Mouse (Mus musculus) midbrain, embryonic 11.5 days (tissue): ENCODE measurements at regions not wholly inside any gene's neighbourhood (a gene's known extent, or its start where the extent isn't known, plus 50 kb on each side); places are given as distances from the start of the nearest gene placed in this dataset.

Experiments used
- ATAC-seq: fragments of 200-750 bp; cut with Nextera tagmentation; 2 replicates; pipeline ENCODE4 v1.8.0; 2017; ENCODE audit warnings: moderate TSS enrichment, moderate library complexity; ENCODE audit not compliant: low FRiP score
- DNase-seq: peaks from one replicate; pipeline ENCODE4 v3.0.0; 2015; ENCODE audit warnings: low spot score; ENCODE audit errors: missing footprints
- H3K27ac ChIP-seq: fragments of 300-500 bp; sonication (generic); 2 replicates; pipeline ENCODE4 v1.5.1; 2014; ENCODE audit warnings: low read depth, low read length
- H3K27me3 ChIP-seq: fragments of 300-500 bp; sonication (generic); 2 replicates; pipeline ENCODE4 v1.6.1; 2014; ENCODE audit warnings: mild to moderate bottlenecking, low read length, moderate library complexity, mixed read lengths; ENCODE audit not compliant: control insufficient read depth, insufficient read depth
- H3K36me3 ChIP-seq: fragments of 300-500 bp; sonication (generic); 2 replicates; pipeline ENCODE4 v1.6.1; 2014; ENCODE audit warnings: mild to moderate bottlenecking, low read length, moderate library complexity, mixed read lengths; ENCODE audit not compliant: control insufficient read depth, insufficient read depth
- H3K4me1 ChIP-seq: fragments of 300-500 bp; sonication (generic); 2 replicates; pipeline ENCODE4 v1.6.1; 2014; ENCODE audit warnings: low read length; ENCODE audit not compliant: control insufficient read depth, insufficient read depth
- H3K4me2 ChIP-seq: fragments of 300-500 bp; sonication (generic); 2 replicates; pipeline ENCODE4 v1.6.1; 2014; ENCODE audit warnings: mild to moderate bottlenecking, moderate library complexity
- H3K4me3 ChIP-seq: fragments of 300-500 bp; sonication (generic); 2 replicates; pipeline ENCODE4 v1.5.1; 2014; ENCODE audit warnings: low read depth, low read length
- H3K9ac ChIP-seq: fragments of 300-500 bp; sonication (generic); 2 replicates; pipeline ENCODE4 v1.6.1; 2014; ENCODE audit warnings: low read length
- H3K9me3 ChIP-seq: fragments of 300-500 bp; sonication (generic); 2 replicates; pipeline ENCODE4 v1.6.1; 2016; ENCODE audit warnings: low read length; ENCODE audit not compliant: control insufficient read depth
- WGBS: fragments of 180-500 bp; shearing (Covaris S2); extraction: QIAGEN DNeasy Blood & Tissue Kit; methylation state at CpG from one replicate; pipeline ENCODE4 v1.1.7; 2014; 5-methylcytosine and 5-hydroxymethylcytosine counted together

DNA sequence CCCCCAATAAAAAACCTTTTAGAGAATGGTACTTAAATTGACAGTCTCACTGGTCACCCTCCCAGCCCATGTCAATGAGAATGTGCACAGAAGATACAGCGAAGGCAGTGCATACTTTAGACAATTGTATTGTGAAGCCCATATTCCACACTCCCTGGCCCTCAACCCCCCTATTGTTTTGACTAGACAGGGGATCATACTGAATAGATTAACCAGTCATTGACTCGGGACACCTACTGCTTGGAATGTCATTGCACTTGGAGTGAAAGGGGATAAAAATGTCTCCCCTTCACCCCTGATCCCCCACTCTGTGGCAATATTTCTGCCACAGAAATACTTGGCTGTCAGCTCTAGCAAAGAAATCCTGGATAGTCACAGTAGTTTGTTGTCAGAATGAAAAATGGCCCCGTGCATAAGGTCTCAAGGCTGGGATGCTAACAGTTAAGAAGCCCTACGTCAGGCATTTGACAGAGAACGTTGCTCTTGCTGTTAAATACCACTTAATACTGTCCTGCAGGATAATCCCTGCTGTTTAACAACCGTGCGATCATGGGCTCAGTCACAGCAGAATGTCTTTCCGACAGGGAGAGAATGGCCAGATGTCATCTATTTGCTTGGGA is 644.5 kb upstream of the Sox9 start:
- H3K4me3 ChIP-seq, result no peak overlapping the region
- no peaks in the 10 kb centered on the region for H3K9me3 ChIP-seq
- DNase-seq, result peak; percentile 91
- no peaks in the 10 kb centered on the region for H3K36me3 ChIP-seq
- H3K27me3 ChIP-seq, result peaks cover 40% of the 10 kb centered on the region
- H3K27ac ChIP-seq, result no peak overlapping the region
- H3K9ac ChIP-seq, result no peak overlapping the region
- WGBS, result 6% methylated on average over 8 of the region's 8 CpGs
- peaks cover 13% of the 10 kb centered on the region for H3K4me1 ChIP-seq
- peak; percentile 79 for ATAC-seq
- no peak overlapping the region for H3K4me2 ChIP-seq

DNA sequence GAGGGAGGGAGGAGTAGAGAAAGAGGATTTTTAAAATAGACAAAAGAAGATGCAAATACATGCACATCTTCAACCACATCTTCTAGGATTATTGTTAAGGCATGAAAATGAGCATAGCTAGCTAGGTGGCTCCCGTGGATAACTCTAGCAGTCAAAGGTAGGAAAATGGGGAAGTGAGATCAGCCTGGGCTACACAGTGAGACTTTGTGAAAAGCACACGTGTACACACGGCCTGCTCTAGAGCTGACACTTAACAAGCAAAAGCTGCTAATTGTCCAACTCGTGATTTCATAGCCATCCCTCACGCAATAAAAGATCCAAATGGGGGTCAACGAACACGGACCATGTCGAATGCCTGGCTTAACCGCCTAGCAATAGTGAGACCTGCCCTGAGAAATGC is 642.0 kb upstream of the Sox9 start:
- no peak overlapping the region for H3K4me2 ChIP-seq
- H3K4me3 ChIP-seq, result no peak overlapping the region
- 84% methylated on average over 9 of the region's 9 CpGs for WGBS
- ATAC-seq (no peak), DNase-seq (no peak)
- H3K27ac ChIP-seq, result no peak overlapping the region
- H3K36me3 ChIP-seq, result no peaks in the 10 kb centered on the region
- no peaks in the 10 kb centered on the region for H3K9me3 ChIP-seq
- H3K9ac ChIP-seq, result no peak overlapping the region
- peaks cover 13% of the 10 kb centered on the region for H3K4me1 ChIP-seq
- peaks cover 30% of the 10 kb centered on the region for H3K27me3 ChIP-seq

DNA sequence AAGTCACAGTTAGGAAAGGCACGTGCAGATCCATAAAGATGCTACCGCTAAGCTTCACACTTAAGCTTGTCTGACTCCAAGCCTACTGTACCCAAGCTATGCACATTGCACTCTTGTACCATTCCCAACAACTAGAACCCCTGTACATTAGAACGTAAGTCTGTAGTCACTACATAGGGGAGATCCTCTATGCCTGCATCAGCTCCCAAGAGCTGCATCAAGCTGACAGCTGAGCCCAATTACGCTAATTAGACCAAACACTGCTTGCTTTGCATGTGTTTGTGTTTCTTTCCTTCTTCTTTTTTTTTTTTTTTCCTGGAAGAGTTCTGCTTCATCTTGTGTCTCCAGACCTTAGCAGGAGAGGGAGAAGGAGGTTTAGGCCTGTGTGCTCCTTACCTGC is 641.5 kb upstream of the Sox9 start:
- ATAC-seq (no peak), DNase-seq (no peak)
- H3K4me1 ChIP-seq, result peaks cover 13% of the 10 kb centered on the region
- no peak overlapping the region for H3K4me2 ChIP-seq
- no peak overlapping the region for H3K27ac ChIP-seq
- peaks cover 30% of the 10 kb centered on the region for H3K27me3 ChIP-seq
- 78% methylated on average over 4 of the region's 4 CpGs for WGBS
- H3K9ac ChIP-seq, result no peak overlapping the region
- no peaks in the 10 kb centered on the region for H3K36me3 ChIP-seq
- no peaks in the 10 kb centered on the region for H3K9me3 ChIP-seq
- no peak overlapping the region for H3K4me3 ChIP-seq

DNA sequence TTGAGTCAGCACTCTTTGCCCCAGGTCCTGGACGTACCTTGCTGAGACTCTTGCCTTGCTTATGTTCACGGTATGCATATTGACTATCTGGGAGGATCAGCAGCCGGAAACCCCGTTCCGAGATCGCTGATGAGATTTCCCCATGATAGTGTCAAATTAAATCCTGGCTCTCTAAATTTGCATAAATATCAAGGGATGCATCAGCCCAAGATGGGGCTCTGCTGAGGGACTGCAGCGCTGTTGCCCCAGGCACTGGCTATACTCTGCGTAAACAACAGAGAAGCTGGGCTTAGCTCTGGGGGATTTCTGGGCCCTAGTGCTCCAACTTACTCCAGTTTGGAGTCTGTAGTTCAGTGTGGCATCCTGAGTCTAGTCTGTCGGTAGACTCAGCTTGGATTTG is 641.1 kb upstream of the Sox9 start:
- Histone ChIP-seq H3K27ac (no peak overlapping the region), H3K9ac (no peak overlapping the region), H3K9me3 (no peaks in the 10 kb centered on the region), H3K27me3 (peaks cover 30% of the 10 kb centered on the region), H3K36me3 (no peaks in the 10 kb centered on the region), H3K4me1 (peaks cover 13% of the 10 kb centered on the region), H3K4me3 (no peak overlapping the region), H3K4me2 (no peak overlapping the region)
- WGBS, result 80% methylated on average over 9 of the region's 9 CpGs
- ATAC-seq, result no peak
- DNase-seq, result no peak

DNA sequence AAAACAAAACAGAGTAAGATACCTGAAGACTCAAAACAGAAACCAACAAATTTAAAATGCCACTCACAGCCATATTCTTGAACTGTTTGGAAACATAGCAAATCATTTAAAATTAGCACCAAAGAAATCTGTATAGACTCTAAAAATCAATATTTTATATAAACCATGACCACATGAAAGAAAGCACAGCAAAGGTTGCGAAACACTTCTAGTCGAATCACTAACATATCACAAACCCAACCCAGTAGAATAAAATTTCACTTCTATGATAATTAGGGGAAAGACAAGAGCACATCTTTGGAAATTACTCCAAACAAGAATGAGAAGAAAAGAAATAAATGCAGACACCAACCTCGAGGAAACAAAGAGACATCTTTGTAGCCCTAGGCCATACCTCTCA is 630.0 kb upstream of the Sox9 start:
- H3K27me3 ChIP-seq, result no peaks in the 10 kb centered on the region
- DNase-seq, result no peak
- no peak overlapping the region for H3K4me3 ChIP-seq

DNA sequence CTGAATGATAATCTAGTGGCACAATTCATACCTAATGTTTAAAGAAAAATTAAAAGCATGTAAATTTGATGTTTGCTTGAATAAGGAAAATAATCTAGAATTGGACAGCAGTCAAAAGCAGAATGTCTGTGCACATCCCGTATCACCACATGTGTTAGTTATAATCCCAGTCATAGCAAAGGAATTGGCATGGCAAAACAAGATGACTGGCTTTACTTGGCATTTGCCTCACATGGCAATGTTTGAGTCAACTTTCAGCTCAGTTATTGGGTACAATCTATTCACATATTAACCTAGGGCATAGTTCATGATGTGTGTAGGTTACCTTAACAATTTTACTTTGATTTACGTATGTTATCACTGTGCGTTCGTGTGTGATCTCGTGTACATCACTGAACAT is 628.8 kb upstream of the Sox9 start:
- DNase-seq, result no peak
- no peak overlapping the region for H3K4me3 ChIP-seq
- H3K27ac ChIP-seq, result no peak overlapping the region
- H3K4me1 ChIP-seq, result no peaks in the 10 kb centered on the region
- no peaks in the 10 kb centered on the region for H3K9me3 ChIP-seq
- H3K36me3 ChIP-seq, result no peaks in the 10 kb centered on the region
- WGBS, result 96% methylated on average over 5 of the region's 5 CpGs
- ATAC-seq, result no peak
- H3K9ac ChIP-seq, result no peak overlapping the region
- H3K27me3 ChIP-seq, result no peaks in the 10 kb centered on the region
- no peak overlapping the region for H3K4me2 ChIP-seq

More for the DNA sequence above, 630.0 kb upstream of the Sox9 start:
- Histone ChIP-seq H3K9me3 (no peaks in the 10 kb centered on the region), H3K9ac (no peak overlapping the region), H3K27ac (no peak overlapping the region), H3K4me1 (no peaks in the 10 kb centered on the region), H3K36me3 (no peaks in the 10 kb centered on the region), H3K4me2 (no peak overlapping the region)
- WGBS, result 88% methylated on average over 3 of the region's 3 CpGs
- no peak for ATAC-seq

DNA sequence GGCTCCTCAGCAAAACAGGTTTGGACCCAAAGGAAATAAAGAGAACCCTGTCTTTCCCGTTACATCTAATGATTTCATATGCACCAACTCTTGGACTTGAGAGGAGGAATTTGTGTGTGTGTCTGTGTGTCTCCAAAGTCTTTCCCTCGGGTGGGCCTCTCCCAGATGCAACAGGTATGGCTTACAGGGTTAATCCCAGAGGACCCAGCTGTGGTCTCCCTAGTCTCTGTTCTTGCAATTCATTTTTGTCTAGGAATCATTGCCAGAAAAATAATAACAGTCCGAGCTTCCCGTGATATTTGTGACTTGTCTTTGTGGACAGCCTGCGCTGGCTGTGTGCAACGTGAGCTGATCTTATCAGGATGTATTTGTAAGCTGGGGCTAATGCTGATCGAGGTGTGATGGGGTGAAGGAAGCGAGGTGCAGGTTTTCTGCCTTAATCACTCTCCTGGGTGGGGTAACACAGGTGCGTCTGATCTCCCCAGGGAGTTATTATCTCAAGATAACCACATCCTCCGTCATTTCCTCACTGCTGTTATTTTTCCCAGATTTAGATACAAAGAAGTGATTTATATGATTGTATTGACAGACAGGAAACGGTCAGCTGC is 627.2 kb upstream of the Sox9 start:
- Histone ChIP-seq H3K4me1 (no peaks in the 10 kb centered on the region), H3K27ac (no peak overlapping the region), H3K27me3 (no peaks in the 10 kb centered on the region), H3K36me3 (no peaks in the 10 kb centered on the region), H3K9me3 (no peaks in the 10 kb centered on the region), H3K9ac (no peak overlapping the region), H3K4me2 (no peak overlapping the region), H3K4me3 (no peak overlapping the region)
- peak; percentile 71 for DNase-seq
- ATAC-seq, result no peak
- WGBS, result 72% methylated on average over 11 of the region's 11 CpGs

DNA sequence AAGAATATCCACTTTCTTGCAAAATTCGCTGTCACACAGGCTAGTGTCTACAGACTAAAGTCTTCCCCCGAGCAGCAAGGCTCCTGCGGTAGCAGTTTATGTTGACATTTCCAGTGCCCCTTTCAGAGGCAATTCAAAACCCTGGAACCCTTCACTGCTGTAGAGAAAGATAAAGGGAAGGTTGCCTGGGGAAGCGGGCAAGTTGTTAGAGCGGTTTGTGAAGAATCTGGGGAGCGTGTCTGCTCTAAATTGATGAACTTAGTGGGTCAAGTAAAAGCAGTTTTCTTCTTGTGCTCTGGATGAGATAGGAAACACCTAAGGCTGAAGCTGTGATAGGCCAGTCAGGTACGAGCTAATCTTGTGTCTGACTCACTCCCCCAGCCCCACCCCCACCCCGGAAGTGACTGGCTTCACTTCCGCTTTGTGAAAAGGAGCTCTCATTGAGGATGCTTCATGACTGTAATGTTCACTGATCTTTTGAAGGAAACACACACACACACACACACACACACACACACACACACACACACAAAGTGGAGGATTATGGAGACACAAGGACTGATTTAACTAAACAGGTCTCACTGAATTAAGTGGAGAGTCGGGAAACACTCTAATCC is 626.6 kb upstream of the Sox9 start:
- Histone ChIP-seq H3K9me3 (no peaks in the 10 kb centered on the region), H3K36me3 (no peaks in the 10 kb centered on the region), H3K4me3 (no peak overlapping the region), H3K4me2 (no peak overlapping the region), H3K4me1 (no peaks in the 10 kb centered on the region), H3K27ac (no peak overlapping the region), H3K9ac (no peak overlapping the region), H3K27me3 (no peaks in the 10 kb centered on the region)
- WGBS, result 49% methylated on average over 10 of the region's 10 CpGs
- no peak for ATAC-seq
- DNase-seq, result peak; percentile 65

DNA sequence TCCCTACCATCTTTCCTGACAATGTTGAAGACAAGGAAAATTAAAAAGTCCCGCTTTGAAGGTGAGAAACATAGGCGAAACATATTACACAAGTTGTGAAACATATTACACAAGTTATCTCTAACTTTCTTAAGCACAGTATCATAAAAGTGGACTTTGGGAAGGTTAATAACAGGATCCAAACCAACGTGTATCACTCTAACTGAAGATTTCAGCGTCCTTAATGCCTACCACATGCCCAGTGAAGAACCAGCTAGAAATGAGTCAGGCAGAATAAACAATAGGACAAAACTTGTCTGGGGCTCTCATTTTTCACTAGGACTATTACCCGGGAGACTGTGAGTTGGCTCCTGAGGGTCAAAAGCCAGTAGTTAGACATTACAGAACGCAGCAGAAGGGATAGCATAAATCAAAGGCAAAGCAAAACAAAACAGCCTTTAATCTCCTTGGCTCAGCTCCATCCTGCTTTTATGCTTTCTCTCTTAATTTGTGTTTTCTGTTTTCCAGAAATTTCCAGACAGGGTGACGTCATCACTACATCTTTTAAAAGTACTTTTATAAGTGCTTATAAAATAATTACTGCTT is 618.3 kb upstream of the Sox9 start:
- DNase-seq, result no peak
- H3K9me3 ChIP-seq, result no peaks in the 10 kb centered on the region
- H3K4me1 ChIP-seq, result no peaks in the 10 kb centered on the region
- H3K27me3 ChIP-seq, result no peaks in the 10 kb centered on the region
- no peak overlapping the region for H3K4me2 ChIP-seq
- H3K36me3 ChIP-seq, result no peaks in the 10 kb centered on the region
- no peak overlapping the region for H3K4me3 ChIP-seq
- 71% methylated on average over 7 of the region's 7 CpGs for WGBS
- H3K27ac ChIP-seq, result no peak overlapping the region
- ATAC-seq, result no peak
- no peak overlapping the region for H3K9ac ChIP-seq
